Mouse (Mus musculus): Measurements from ENCODE around the gene Barx1. TPM values are rescaled to one million over a fixed set of nuclear protein-coding genes. Genes with fewer than 3 reads are reported as not detected.

Barx1 gene
- polyA plus RNA-seq, 1 experiment, result not detected

DNA sequence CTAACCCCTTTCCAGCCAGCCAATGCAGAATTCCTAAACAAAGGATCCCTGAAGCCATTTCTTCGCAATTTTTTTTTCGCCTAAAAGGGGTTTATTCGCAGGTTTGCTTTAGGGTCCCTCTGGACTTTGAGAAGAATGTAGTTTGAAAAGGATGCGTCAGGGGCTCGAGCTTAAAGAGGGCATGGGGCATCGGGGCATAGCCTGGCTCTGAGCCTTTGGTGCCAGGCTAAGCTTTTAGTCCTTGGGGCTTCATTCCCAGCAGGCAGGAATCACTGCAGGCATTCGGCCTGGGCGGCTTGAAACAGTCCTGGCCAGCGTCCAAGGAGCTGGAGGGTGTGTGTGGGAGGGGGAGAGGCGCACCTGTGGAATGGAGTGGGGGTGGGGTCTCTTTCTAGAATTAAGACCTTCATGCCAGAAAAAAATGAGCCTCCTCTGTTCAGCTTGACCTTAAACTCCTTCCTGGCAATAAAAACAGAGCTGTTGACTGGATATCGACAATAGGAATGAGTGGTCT is 2.5 kb upstream of the Barx1 start:
- no peak for DNase-seq (ENCODE audit: low spot score)

DNA sequence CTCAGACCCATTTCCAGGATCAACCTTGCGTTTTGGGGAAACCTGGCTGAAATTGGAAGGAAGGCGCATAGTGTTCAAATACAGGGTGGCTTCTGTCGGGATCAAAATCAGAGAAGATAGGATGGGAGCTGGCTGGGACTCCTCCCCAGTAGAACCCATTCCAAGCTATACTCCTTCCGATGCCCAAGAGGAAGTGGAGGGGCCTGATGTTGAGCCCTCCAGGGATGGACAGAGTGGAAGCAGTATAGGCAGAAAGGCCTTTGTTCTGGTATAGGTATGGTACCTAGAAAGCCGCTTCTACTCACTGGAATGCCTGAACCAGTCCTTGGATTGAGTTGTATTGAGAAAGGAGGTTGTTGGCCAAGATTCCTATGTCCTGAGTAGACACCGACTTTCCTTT is 2.1 kb upstream of the Barx1 start:
- no peak for DNase-seq (ENCODE audit: low spot score)

DNA sequence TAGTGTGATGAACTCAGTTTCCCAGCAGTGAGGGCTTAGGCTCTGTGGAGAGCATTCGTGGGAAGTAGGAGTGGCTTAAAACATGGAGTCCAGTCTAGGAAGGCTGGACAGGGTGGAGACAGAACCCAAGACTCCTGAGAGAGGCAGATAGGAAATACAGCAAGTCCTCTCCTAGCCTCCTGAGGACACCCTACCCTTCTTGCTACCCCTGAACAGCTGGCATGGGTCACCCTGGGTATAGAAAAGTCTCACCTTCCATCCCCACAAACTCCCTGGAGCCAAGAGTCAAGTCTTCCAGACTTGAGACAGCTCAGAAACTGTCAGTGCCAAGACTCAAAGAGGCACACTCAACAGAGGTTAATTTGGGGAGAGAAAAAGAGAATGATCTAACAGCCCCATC is 1.2 kb upstream of the Barx1 start:
- no peak for DNase-seq (ENCODE audit: low spot score)

DNA sequence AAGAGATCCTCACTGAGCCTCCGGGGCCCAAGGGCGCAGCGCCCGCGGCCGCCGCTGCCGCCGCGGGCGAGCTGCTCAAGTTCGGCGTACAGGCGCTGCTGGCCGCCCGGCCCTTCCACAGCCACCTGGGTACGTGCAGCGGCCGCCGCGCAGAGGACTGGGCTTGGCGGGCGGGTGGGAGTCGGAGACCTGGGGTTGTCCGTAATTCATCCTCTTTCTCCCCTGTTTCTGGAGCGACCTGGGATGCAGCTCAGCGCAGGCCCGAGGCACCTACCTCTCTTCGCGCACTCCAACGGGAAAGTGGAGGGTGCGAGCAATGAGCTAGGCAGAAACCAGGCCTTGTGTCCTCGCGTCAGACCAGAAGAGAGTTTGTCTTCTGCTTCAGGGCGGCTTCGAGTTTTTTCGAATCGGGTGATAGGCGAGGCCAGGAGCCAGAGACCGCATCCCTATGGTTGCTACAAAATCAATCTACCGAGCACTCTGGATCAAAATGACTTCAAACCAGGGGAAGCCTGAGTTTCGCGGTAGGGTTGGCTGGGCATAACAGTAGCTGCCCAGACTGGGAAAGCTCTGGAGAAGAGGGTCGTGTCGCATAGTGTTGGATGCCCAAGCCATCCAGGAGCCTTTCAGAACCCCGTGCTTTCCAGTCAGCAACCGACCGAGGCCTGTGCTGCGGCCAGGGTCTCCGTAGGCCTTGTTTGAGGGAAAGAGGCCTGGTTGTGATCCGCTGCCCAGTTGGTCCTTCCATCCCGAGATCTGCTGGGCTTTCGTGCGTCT is 601 bp downstream of the Barx1 start:
- DNase-seq (ENCODE audit: low spot score), result no peak

DNA sequence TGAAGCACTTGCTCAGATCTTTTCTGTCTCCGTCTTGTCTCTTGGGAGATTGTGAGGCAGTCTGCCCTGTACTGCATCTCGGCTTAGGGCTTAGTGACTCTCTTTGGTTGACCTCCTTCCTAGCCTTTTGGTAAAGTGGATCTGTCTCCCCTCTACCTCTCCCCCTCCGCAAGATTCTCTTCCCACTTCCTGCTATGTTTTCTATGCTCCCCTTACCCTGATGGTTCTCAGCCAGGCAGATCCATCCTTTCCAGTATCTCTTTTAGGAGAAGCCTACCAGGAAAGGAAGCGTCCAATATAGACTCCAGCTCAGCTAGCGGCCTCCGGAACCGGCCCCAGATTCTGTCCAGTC is 1.2 kb downstream of the Barx1 start:
- no peak for DNase-seq (ENCODE audit: low spot score)

DNA sequence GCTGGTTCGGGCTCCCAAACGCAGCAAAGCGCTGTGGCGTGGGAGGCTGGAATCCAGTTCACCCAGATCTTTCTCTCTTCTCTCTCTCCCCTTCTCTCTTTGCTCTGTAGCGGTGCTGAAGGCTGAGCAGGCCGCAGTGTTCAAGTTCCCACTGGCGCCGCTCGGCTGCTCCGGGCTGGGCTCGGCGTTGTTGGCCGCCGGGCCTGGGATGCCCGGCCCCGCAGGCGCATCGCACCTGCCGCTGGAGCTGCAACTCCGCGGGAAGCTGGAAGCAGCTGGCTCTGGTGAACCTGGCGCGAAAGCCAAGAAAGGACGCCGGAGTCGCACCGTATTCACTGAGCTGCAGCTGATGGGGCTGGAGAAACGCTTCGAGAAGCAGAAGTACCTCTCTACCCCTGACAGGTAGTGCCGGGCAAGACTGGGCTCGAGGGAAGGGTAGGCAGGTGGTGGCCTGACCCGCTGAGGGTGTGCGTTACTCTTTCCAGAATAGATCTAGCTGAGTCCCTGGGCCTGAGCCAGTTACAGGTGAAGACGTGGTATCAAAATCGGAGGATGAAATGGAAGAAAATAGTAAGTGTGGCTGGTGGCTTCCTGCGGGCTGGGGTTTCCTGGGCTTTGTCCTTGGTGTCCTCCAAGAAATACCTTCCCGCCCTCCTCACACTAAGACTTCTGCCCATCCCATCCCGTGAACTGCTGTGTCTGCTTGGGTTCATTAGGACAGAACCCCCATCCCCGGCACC is 2.3 kb downstream of the Barx1 start:
- no peak for DNase-seq (ENCODE audit: low spot score)

DNA sequence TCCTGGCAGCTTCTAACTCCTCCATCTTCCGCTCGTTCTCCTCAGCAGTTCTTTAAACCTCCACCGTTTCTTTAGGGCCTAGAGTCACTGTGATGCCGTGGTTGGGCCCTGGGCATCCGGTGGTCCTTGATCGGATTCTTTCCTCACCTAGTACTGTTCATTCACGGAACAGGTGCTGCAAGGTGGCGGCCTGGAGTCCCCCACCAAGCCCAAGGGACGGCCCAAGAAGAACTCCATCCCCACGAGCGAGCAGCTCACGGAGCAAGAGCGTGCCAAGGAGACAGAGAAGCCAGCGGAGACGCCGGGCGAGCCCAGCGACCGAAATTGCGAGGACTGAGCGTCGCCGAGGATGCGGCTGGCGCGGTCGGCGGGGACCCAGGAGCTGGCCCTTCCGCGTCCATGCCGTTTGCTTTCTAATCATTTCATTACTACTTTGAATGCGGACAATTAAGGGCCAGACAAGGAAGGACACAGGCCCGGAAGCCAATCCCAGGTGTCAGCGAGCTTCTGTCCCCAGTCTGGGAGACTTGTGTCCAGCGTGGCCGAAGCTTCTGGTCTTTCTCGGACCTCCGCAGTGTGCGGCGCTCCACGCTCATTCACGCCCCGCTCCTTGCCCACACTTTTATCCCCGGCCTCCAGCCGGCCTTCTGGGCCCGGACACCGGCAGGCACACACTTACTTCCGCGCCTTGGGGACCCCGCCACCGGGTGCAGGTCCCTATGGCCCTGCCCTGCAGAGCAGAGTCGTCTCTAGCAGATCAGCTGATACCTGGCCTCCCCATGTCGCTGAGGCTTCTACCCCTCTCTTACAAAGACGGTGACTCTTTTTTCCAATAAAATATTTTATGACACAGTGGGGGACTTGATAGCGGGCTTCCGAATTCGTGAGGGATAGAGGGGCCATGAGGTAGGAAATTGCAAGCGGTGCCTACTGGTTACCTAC is 3.1 kb downstream of the Barx1 start:
- DNase-seq (ENCODE audit: low spot score), result no peak

DNA sequence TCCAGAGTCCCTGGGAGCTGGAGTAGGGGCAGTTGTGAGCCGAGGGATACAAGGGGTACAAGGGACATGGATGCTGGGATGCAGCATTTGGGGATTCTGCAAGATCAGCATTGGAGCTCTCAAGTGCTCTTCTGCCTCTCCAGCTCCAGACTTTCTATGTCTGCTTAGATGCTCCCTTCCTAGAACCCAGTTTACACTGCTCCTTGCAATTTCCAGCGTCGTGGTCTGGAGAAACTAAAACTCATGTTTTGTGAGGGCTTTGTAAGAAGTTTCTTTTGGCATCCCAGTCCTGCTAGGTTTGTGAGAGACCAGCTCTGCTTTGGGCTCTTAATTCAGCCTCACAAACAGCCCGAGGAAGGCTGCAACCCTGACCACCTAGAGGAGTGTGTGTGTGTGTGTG is 4.7 kb downstream of the Barx1 start:
- no peak for DNase-seq (ENCODE audit: low spot score)

DNA sequence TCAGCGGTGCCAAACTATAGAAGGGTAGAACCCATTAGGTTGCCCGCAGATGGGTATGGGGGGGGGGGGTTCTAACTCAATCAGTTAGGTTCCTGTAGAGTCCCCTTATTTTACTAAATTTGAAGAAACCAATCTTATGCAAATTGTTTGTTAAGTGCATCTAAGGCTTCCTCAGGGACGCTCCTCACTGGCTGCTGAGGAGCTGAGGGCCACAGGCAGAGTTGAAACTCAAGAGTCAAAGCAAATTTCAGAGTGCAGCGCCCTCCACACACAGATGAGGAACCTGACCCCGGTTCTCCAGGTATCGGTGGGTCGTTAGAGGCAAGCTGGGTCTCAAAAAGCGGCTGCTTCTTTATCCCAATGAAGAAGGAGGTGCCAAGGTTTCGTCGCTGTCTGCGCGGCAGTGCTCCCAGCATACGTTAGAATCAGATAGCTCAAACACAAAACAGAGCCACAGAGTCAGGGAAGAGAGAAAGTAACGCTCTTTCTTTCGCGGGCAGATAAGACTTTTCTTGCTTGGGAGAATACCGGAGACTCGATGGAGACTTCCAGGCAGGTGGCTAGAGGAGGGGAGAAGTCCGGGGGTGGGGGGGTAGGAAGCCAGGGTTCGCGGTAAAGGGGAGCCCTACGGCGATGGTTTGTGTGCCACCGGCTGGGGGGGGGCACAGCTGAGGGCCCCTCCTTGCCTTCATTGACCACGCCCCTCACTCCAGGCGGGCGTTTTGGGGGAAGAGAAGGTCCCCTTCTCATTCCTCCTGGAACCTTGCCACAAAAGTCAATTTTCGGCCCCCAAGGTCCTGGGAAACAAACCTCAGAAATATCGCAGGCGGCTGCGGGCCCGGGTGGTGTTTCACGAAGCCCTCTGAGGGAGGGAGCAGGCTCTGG is 5.5 kb downstream of the Barx1 start:
- DNase-seq (ENCODE audit: low spot score), result no peak

DNA sequence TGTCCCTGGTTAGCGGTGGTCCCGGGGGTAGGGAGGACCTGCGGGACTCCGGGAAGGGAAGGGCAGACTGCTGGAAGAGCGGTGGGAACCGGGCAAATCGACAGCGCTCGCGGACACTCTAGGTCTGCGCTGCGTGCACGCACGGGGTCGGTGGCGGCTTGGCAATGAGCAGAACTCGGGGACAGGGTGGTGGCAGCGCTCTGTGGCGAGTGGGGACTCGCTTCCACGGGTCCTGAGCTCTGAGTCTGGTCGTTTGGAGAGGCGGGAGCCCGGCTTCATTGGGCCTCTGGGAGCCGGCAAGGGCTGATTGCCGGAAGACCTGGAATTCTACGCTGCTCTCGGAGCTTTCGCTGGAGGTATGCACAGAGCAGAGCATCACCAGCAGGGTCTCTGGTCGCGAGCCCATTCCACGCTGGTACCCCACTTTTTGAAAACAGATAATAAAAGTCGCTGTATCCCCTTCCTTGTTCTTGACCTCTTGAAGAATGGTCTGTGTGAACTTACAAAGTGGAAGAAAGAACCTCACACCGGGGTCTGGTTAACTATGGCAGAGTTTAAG is 6.3 kb downstream of the Barx1 start:
- no peak for DNase-seq (ENCODE audit: low spot score)

DNA sequence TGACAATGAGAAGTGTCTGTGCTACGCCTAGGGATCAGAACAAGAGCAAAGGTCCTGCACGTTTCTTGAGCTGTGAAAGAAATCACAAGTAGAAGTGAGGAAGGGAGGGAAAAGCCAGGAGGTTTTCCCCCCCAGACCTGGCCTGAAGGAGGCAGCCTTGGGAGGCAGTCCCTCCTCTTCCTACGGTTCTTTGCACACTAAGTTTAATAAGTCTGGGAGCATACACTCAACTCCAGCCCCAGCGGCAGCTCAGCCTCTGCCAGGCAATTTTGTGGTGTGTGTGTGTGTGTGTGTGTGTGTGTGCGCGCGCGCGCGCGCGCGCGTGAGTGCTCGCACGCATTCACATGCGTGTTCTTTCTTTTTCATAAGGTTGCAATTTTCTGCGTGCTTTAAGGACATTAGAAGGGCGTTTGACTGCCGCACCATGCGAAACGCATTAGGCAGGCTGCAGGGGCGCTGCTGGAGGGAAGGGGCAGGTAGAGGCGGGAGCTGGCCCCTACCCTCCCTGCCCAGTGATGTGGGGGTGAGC is 9.6 kb downstream of the Barx1 start:
- no peak for DNase-seq (ENCODE audit: low spot score)

DNA sequence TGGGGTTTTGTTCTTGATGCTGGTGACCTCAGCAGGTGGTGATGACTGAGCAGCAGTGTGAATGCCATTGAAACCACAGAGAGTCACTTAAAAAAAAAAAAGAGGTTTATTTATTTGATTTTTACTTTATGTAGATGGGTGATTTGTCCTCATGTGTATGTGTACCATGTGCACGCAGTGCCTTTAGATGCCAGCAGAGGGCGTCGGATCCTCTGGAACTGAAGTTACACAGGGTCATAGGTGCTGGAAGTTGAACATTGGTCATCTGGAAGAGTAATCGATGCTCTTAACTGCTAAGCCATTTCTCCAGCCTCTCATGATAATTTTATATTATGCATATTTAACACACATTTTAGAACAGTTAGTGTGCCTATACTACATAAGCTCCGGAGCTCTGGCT is 11.8 kb downstream of the Barx1 start:
- DNase-seq (ENCODE audit: low spot score), result no peak

DNA sequence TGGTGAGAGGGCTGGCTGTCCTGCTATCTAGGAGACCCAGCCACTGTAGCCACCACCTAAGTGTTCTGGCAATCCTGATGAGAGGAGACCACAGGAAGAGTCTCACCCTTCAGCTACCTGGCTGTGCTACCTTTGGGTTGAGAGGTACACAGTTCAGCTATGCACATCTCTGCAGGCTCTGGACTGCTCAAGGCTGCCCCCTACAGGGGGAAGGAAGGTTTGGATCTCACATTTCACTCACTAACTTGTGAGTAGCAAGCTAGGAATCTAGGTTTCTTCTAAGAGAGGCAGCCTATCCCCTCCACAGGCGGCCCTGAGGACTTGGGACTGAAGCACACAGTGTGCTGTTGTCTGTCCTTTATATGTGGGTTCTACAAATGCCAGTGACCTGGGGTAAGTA is 16.6 kb downstream of the Barx1 start:
- DNase-seq (ENCODE audit: low spot score), result no peak

DNA sequence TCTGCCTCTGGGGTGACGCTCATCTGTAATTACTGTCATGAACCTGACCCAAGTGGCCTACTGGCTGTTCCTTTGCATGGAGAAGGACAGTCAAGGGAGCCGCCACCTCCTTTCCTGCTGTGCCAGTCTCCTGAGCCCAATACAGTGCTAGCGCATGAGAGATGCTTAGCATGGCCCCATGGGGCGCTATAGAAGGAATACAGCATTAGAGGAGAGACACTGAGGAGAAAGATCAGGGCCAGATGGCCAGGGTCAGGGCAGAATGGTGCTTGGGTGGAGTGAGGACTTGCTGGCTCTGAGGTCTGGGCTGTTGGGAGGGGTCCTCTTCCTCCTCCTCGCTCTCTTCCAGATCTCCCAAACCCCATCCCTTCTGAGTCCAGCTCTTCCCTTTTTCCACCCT is 23.9 kb downstream of the Barx1 start:
- DNase-seq (ENCODE audit: low spot score), result no peak

DNA sequence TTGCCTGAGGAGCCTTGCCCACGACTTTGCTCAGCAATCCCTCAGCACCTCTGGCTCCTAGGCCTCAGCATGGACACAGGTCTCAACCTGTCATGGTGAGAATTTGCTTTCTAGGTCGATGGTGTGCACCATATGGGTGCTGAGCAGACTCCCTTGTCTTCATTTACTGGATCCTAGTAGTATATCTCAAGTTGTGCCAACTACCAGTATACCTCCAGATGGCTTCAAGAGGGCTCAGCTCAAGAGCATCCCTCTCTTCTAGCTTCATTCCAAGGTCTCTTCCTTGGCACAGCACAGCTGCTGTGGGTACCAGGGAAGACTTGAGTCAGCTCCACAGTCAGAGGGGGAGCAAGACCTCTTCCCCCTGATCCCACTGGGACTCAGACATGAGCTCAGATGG is 29.2 kb downstream of the Barx1 start:
- no peak for DNase-seq (ENCODE audit: low spot score)

DNA sequence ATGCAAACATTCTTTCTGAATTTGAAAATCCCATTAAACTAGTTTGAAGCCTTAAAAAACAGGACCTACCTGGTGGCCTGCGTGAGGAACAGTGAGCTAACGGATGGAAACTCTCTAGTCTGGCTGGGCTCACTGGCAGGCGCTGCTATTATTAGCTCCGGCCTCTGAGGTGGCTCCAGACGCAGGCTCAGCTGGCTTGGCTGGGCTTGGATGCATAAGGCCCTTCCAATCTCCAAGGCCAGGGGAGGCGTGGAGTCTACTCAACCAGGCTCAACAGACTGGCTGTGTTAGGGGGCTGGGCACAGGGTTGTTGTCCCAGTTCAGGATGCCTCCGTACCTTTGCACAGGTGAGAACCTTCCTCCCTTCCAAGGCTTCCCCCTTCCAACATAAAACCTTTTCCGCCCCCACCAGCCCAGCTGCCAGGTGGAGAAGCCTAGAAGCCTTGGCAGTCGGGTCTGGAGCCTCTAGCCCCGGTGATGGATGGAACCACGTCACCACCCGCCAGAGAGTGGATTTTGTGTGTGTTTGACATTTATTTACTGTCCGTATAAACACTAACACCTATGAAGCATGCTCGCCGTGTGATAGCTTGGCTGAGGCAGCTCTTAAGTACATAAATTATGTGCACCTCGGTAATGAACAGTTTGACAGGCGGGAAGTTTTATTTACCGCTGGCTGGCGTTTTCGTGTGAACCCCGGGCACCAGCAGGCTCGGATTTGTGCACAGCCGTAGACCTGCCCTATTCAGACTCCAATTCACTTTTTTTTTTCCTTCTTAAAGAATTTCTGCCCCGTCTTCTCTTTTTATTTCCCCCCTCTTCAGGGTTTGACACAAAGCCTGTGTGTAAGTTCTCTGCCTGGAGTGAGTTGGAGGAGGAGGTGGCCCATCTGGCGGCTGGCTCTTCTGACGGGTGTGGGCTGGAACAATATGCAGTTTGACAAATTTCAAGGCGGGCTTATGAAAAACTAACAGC is 31.6 kb downstream of the Barx1 start:
- DNase-seq (ENCODE audit: low spot score), result no peak

DNA sequence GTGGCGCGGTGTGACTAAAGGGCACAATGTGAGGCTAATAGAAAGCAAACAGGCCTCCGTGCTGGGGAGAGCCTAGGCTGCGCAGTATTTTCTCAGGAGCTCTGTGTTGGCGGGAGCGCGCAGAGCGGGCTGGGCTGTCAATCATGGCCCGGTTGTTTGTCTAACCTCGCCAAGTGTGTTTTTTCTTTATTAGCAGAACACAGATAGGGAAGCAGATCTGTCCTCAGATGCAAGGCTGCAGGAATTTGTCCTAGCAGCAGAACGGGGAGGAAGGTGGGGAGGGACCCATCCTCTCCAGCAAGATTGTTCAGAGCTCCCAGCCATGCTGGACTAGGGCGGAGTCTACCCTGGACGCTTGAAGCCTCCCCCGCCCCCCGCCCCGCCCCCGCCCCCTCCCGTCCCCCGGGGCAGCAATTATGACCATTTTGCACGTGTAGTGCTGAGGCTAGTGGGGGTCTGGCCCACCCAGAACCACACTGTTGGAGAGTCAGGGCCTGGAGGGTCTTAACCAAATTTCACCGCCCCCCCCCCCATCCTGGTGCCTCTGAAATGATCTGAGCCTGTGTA is 43.7 kb downstream of the Barx1 start:
- DNase-seq (ENCODE audit: low spot score), result no peak

DNA sequence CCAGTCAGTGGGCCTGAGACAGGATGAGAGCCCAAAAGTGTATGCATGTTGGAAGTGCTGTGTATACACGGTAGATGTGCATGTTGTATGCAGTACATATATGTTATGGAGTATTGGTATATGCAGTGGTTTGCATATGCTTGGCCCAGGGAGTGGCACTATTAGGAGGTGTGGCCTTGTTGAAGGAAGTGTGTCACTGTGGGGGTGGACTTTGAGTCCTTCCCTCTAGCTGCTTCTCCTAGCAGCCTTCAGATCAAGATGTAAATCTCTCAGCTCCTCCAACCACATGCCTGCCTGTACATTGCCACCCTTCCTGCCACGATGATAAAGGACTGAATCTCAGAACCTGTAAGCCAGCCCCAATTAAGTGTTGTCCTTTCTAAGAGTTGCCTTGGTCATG is 49.9 kb downstream of the Barx1 start:
- DNase-seq (ENCODE audit: low spot score), result no peak

DNA sequence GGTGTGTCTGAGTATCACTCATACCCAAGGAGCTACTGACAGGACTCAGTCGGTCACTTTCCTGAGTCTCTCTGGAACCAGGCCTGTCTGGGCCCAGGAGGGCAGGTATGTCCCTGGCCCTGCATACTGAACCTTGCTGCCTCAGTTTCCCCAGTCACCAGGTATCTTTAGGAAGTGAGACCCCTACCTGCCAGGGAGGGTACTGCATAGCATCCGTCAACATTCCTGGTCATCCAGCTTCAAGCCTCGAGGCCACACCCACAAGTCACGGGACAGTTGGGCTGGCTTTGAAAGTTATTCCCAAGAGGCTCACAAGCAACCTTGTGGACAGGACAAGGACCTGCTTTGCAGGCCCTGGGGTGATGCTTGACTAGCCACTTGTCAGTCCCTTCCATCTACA is 53.3 kb downstream of the Barx1 start:
- no peak for DNase-seq (ENCODE audit: low spot score)
